Mouse (Mus musculus): ENCODE data around the gene Kbtbd12. TPM values are rescaled to one million over a fixed set of nuclear protein-coding genes. Genes with fewer than 3 reads are reported as not detected.

The Kbtbd12 gene
- total and polyA plus RNA-seq, 3 experiments, result not detected

DNA sequence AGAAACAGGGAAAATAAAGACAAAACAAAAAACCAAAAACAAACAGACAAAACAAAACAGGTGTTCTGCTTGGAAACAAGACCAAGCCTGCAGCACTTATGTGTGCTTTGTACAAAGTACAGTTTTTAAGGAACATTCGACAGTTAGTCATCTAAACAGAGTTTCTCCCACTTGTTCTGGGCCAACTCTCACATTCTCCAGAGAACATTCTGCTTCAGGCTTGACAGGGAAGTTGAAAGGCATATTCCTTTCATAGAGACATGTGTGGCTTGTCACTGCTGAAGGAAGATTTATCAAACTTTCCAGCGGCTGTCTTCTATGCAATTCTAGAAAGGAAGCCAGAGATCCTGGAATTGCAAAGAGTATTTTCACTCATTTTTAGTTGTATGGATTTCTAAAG lies 22.4 kb downstream of the Kbtbd12 start:
- dilution Hi-C loops (cut with MboI; ENCODE audit: extremely low pct_ligation_motif_present, extremely low pct_unique_long_range_greater_than_20kb, low sequenced_read_pairs), result no loop called here
- no peak for TF ChIP-seq NRF1 (IDR thresholded peaks at IDR 0.05; ENCODE audit: low read depth, low read length)
- TF ChIP-seq POLR2A (IDR thresholded peaks at IDR 0.05; ENCODE audit: low read depth, low read length), result no peak
- no peak for TF ChIP-seq GABPA (IDR thresholded peaks at IDR 0.05; ENCODE audit: insufficient replicate concordance, low read depth, low read length)
- no peak for TF ChIP-seq CTCF (conservative IDR thresholded peaks at IDR 0.05 in 1 of 2, IDR thresholded peaks at IDR 0.05 in 1 of 2; ENCODE audit: low read depth in 2 of 2, low read length in 2 of 2)
- no peak for TF ChIP-seq JUN (IDR thresholded peaks at IDR 0.05; ENCODE audit: insufficient read depth, low read depth, low read length)
- no peak for TF ChIP-seq TBP (conservative IDR thresholded peaks at IDR 0.05; ENCODE audit: low read depth, low read length)
- no peak for TF ChIP-seq SMC3 (IDR thresholded peaks at IDR 0.05; ENCODE audit: low read depth, low read length)
- no peak overlapping the region for H3K27ac ChIP-seq (ENCODE audit: insufficient read depth, low read depth)
- no peaks in the 10 kb centered on the region for H3K9me3 ChIP-seq (replicated peaks; ENCODE audit: low read length)
- H3K36me3 ChIP-seq (replicated peaks in 1 of 2; ENCODE audit: control insufficient read depth in 1 of 2, insufficient read depth in 1 of 2, low read length in 1 of 2), result no peaks in the 10 kb centered on the region
- H3K4me3 ChIP-seq (replicated peaks in 1 of 3; ENCODE audit: low read depth in 2 of 3, low read length in 2 of 3, poor library complexity in 1 of 3), result no peak overlapping the region
- H3K9ac ChIP-seq (ENCODE audit: insufficient read depth, low read depth), result no peak overlapping the region
- in situ Hi-C loops (cut with MboI; ENCODE audit: low pct_ligation_motif_present, low pct_unique_long_range_greater_than_20kb, low sequenced_read_pairs), result no loop called here
- H3K79me2 ChIP-seq (replicated peaks; ENCODE audit: control insufficient read depth, extremely low read depth, insufficient read depth, poor library complexity, severe bottlenecking), result no peaks in the 10 kb centered on the region
- H3K4me2 ChIP-seq (ENCODE audit: insufficient read depth, low read depth, poor library complexity, severe bottlenecking), result no peak overlapping the region
- no peaks in the 10 kb centered on the region for H3K27me3 ChIP-seq (replicated peaks)
- H3K4me1 ChIP-seq (ENCODE audit: control insufficient read depth in 1 of 2, insufficient read depth in 2 of 2), result peaks cover 0 to 8% of the 10 kb centered on the region in 2 experiments; a peak in 1 of 4 replicates
- no peak for DNase-seq (ENCODE audit: extremely low read depth)

DNA sequence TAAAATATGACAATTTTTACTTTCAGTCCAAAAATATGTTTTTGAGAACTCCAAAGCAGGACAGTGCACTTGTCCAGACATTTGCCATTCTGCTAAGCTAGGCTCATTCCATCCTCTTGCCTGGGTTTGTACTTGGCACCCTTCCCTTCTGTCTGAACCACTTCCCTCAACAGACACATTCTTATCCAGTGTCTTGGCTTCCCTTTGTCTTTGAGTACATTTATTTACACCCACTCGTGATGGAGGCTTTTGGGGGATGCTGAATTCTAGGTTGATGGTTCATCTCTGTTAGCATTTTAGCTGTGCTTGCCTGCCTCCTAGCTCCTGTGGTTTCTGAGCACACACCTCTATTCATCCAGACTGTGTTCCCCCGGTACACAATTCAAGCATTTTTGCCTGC lies 31.3 kb downstream of the Kbtbd12 start:
- Histone ChIP-seq H3K36me3 (replicated peaks in 1 of 2; ENCODE audit: control insufficient read depth in 1 of 2, insufficient read depth in 1 of 2, low read length in 1 of 2) (no peaks in the 10 kb centered on the region), H3K4me2 (ENCODE audit: insufficient read depth, low read depth, poor library complexity, severe bottlenecking) (no peak overlapping the region), H3K9ac (ENCODE audit: insufficient read depth, low read depth) (no peak overlapping the region), H3K4me3 (replicated peaks in 1 of 3; ENCODE audit: low read depth in 2 of 3, low read length in 2 of 3, poor library complexity in 1 of 3) (no peak overlapping the region), H3K27ac (ENCODE audit: insufficient read depth, low read depth) (no peak overlapping the region), H3K9me3 (replicated peaks; ENCODE audit: low read length) (peaks cover 2% of the 10 kb centered on the region), H3K79me2 (replicated peaks; ENCODE audit: control insufficient read depth, extremely low read depth, insufficient read depth, poor library complexity, severe bottlenecking) (no peaks in the 10 kb centered on the region), H3K4me1 (ENCODE audit: control insufficient read depth in 1 of 2, insufficient read depth in 2 of 2) (peaks cover 0 to 5% of the 10 kb centered on the region in 2 experiments; a peak in 1 of 4 replicates), H3K27me3 (replicated peaks) (no peaks in the 10 kb centered on the region)
- dilution Hi-C loops (cut with MboI; ENCODE audit: extremely low pct_ligation_motif_present, extremely low pct_unique_long_range_greater_than_20kb, low sequenced_read_pairs) (no loop called here), in situ Hi-C loops (cut with MboI; ENCODE audit: low pct_ligation_motif_present, low pct_unique_long_range_greater_than_20kb, low sequenced_read_pairs) (no loop called here)
- DNase-seq (ENCODE audit: extremely low read depth), result no peak
- TF ChIP-seq CTCF (conservative IDR thresholded peaks at IDR 0.05 in 1 of 2, IDR thresholded peaks at IDR 0.05 in 1 of 2; ENCODE audit: low read depth in 2 of 2, low read length in 2 of 2) (no peak), EP300 (IDR thresholded peaks at IDR 0.05; ENCODE audit: low read length) (no peak), JUND (conservative IDR thresholded peaks at IDR 0.05; ENCODE audit: low read depth, low read length) (no peak), MAX (IDR thresholded peaks at IDR 0.05; ENCODE audit: low read length) (no peak), RCOR1 (conservative IDR thresholded peaks at IDR 0.05; ENCODE audit: low read depth, low read length) (no peak), POLR2AphosphoS2 (IDR thresholded peaks at IDR 0.05; ENCODE audit: low read depth, low read length) (no peak), GABPA (IDR thresholded peaks at IDR 0.05; ENCODE audit: insufficient replicate concordance, low read depth, low read length) (no peak)

DNA sequence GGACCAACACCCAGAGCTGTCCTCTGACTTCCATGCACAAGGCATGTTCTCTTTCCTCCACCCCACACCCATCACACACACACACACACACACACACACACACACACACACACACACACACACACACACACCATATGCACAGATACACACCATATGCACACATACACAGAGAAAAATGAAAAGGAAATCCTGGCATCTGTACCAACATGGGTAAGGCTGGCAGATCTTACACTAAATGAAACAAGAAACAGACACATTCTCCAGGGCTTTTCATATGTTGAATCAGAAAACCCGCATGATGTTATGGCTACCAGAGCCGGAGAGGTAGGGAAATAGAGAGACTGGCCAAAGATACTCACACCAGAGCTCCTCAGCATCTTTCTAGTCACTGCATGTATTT lies 32.0 kb downstream of the Kbtbd12 start:
- Histone ChIP-seq H3K36me3 (replicated peaks in 1 of 2; ENCODE audit: control insufficient read depth in 1 of 2, insufficient read depth in 1 of 2, low read length in 1 of 2) (no peaks in the 10 kb centered on the region), H3K27ac (ENCODE audit: insufficient read depth, low read depth) (no peak overlapping the region), H3K79me2 (replicated peaks; ENCODE audit: control insufficient read depth, extremely low read depth, insufficient read depth, poor library complexity, severe bottlenecking) (no peaks in the 10 kb centered on the region), H3K27me3 (replicated peaks) (no peaks in the 10 kb centered on the region), H3K9ac (ENCODE audit: insufficient read depth, low read depth) (no peak overlapping the region), H3K4me2 (ENCODE audit: insufficient read depth, low read depth, poor library complexity, severe bottlenecking) (no peak overlapping the region), H3K9me3 (replicated peaks; ENCODE audit: low read length) (peaks cover 2% of the 10 kb centered on the region), H3K4me3 (replicated peaks in 1 of 3; ENCODE audit: low read depth in 2 of 3, low read length in 2 of 3, poor library complexity in 1 of 3) (no peak overlapping the region), H3K4me1 (ENCODE audit: control insufficient read depth in 1 of 2, insufficient read depth in 2 of 2) (peaks cover 0 to 5% of the 10 kb centered on the region in 2 experiments; a peak in 1 of 4 replicates)
- in situ Hi-C loops (cut with MboI; ENCODE audit: low pct_ligation_motif_present, low pct_unique_long_range_greater_than_20kb, low sequenced_read_pairs), result no loop called here
- DNase-seq (ENCODE audit: extremely low read depth), result no peak
- TF ChIP-seq SMC3 (IDR thresholded peaks at IDR 0.05; ENCODE audit: low read depth, low read length), result no peak
- no peak for TF ChIP-seq ELF1 (IDR thresholded peaks at IDR 0.05; ENCODE audit: low read depth, low read length)
- no peak for TF ChIP-seq JUN (IDR thresholded peaks at IDR 0.05; ENCODE audit: insufficient read depth, low read depth, low read length)
- TF ChIP-seq IRF4 (IDR thresholded peaks at IDR 0.05; ENCODE audit: low read depth, low read length), result no peak
- dilution Hi-C loops (cut with MboI; ENCODE audit: extremely low pct_ligation_motif_present, extremely low pct_unique_long_range_greater_than_20kb, low sequenced_read_pairs), result no loop called here

All from CH12.LX (cell line).